Mouse (Mus musculus) kidney, postnatal 0 days (tissue): ENCODE results near the gene Txndc12. TPM values are rescaled to one million over a fixed set of nuclear protein-coding genes. Genes with fewer than 3 reads are reported as not detected.

Experiments used
- ATAC-seq: fragments of 200-750 bp; cut with Nextera tagmentation; replicated peaks from 2 replicates; pipeline ENCODE4 v1.8.0; 2017; ENCODE audit warnings: low read depth, moderate number of reproducible peaks, moderate TSS enrichment, moderate library complexity; ENCODE audit not compliant: low FRiP score
- DNase-seq: peaks from one replicate; pipeline ENCODE4 v3.0.0-alpha.2; 2016; ENCODE audit warnings: low spot score
- H3K27ac ChIP-seq: fragments of 300-500 bp; sonication (generic); 2 replicates; pipeline ENCODE4 v1.5.1; 2014; ENCODE audit warnings: mild to moderate bottlenecking
- H3K27me3 ChIP-seq: fragments of 300-500 bp; sonication (generic); 2 replicates; pipeline ENCODE4 v1.6.1; 2014; ENCODE audit warnings: low read length, mixed read lengths; ENCODE audit not compliant: insufficient read depth
- H3K36me3 ChIP-seq: fragments of 300-500 bp; sonication (generic); 2 replicates; pipeline ENCODE4 v1.6.1; 2014; ENCODE audit warnings: low read length, mixed read lengths; ENCODE audit not compliant: insufficient read depth
- H3K4me1 ChIP-seq: fragments of 300-500 bp; sonication (generic); replicated peaks from 2 replicates; pipeline ENCODE4 v1.6.1; 2014; ENCODE audit warnings: antibody characterized with exemption, low read length, mixed read lengths; ENCODE audit not compliant: insufficient read depth
- H3K4me2 ChIP-seq: fragments of 300-500 bp; sonication (generic); 2 replicates; pipeline ENCODE4 v1.6.1; 2014; ENCODE audit warnings: mild to moderate bottlenecking, low read length, moderate library complexity, mixed read lengths
- H3K4me3 ChIP-seq: fragments of 300-500 bp; sonication (generic); replicated peaks from 2 replicates; pipeline ENCODE4 v1.5.1; 2014; ENCODE audit warnings: low read depth, low read length
- H3K9ac ChIP-seq: fragments of 300-500 bp; sonication (generic); 2 replicates; pipeline ENCODE4 v1.6.1; 2014; ENCODE audit warnings: low read depth, low read length
- H3K9me3 ChIP-seq: fragments of 300-500 bp; sonication (generic); replicated peaks from 2 replicates; pipeline ENCODE4 v1.6.1; 2016; ENCODE audit warnings: low read length, inconsistent platforms, mixed read lengths
- CTCF ChIP-seq: IDR thresholded peaks from 2 replicates; pipeline ENCODE4 v1.5.1; 2016; ENCODE audit warnings: antibody characterized with exemption, low read depth, mild to moderate bottlenecking, moderate library complexity
- WGBS: fragments of 180-500 bp; shearing (Covaris S2); extraction: QIAGEN DNeasy Blood & Tissue Kit; methylation state at CpG from one replicate; pipeline ENCODE4 v1.1.7; 2014; 5-methylcytosine and 5-hydroxymethylcytosine counted together
- polyA plus RNA-seq: library from polyadenylated mRNA; unstranded; fragments of >200 nt; fragmentation: Nextera tagmentation; extraction: Ambion mirVana; gene quantifications from 2 replicates; pipeline ENCODE4 v1.2.1, GENCODE M21; 2015

Txndc12 gene
- polyA plus RNA-seq, 1 experiment from 2014 or later = 94.0 TPM

- H3K4me2 ChIP-seq = no peak overlapping the region
- WGBS = 80% methylated on average over 2 of the region's 2 CpGs
- no peak overlapping the region for H3K27ac ChIP-seq
- no peak overlapping the region for H3K4me3 ChIP-seq
- no peaks in the 10 kb centered on the region for H3K9me3 ChIP-seq
- H3K4me1 ChIP-seq = no peaks in the 10 kb centered on the region
- ATAC-seq (no peak), DNase-seq (no peak)
- no peaks in the 10 kb centered on the region for H3K36me3 ChIP-seq
- H3K27me3 ChIP-seq = no peaks in the 10 kb centered on the region
- no peak overlapping the region for H3K9ac ChIP-seq
- no peak for TF ChIP-seq CTCF
Measured at GRCm38 (mm10) chr4:108803535-108803934, 30.9 kb upstream of the Txndc12 start.

DNA sequence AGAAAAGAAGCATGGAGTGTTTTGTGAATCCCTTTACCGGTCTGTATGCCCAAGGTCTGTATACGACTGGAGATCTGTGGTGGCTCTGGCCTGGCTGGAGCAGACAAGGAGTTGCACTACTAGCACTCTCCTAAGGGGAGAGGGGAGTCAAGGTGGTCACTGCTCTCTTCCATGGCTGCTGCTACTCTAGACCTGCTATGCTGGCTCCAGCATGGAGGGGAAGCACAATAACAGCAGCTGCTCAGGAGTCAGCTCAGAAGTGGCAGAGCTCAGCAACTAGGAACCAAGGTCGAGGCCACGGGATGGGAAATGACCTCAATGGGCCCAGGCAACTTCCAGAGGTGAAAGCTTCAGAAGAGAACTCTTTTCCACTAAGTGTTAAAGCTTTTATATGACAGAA, 23.3 kb upstream of the Txndc12 start:
- H3K27ac ChIP-seq = no peak overlapping the region
- H3K9me3 ChIP-seq = no peaks in the 10 kb centered on the region
- no peaks in the 10 kb centered on the region for H3K27me3 ChIP-seq
- H3K4me3 ChIP-seq = no peak overlapping the region
- WGBS = 58% methylated on average over 4 of the region's 4 CpGs
- no peak overlapping the region for H3K4me2 ChIP-seq
- peak; percentile 25; the same call in 1 of the 2 replicates for ATAC-seq
- no peak for TF ChIP-seq CTCF
- H3K4me1 ChIP-seq = no peaks in the 10 kb centered on the region
- no peaks in the 10 kb centered on the region for H3K36me3 ChIP-seq
- H3K9ac ChIP-seq = no peak overlapping the region
- DNase-seq = no peak

- Histone ChIP-seq H3K36me3 (no peaks in the 10 kb centered on the region), H3K4me1 (no peaks in the 10 kb centered on the region), H3K4me2 (no peak overlapping the region), H3K27ac (no peak overlapping the region), H3K9ac (no peak overlapping the region), H3K27me3 (no peaks in the 10 kb centered on the region), H3K4me3 (no peak overlapping the region), H3K9me3 (no peaks in the 10 kb centered on the region)
- TF ChIP-seq CTCF = no peak
- 65% methylated on average over 6 of the region's 6 CpGs for WGBS
- no peak for DNase-seq
- no peak for ATAC-seq
Measured at GRCm38 (mm10) chr4:108811550-108811949, 22.9 kb upstream of the Txndc12 start.

DNA sequence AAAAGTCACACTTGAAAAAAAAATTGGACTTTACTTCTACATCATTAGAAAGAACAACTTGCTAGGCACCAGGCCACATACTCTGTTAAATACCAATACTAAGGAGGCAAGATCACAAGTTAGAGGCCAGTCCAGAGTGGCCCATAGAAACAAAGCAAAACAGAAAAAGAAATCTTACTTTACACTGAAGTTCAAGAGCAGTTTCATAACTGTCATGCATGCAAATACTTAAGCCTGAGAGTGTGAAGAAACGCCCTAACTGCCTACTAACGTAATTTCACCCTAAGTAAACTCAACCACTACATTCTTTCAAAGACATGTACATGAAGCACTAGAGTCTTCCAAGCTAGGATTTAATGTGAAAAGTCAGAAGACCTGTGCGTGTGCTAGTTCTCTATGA, 8.7 kb upstream of the Txndc12 start:
- DNase-seq (no peak), ATAC-seq (no peak)
- Histone ChIP-seq H3K27ac (no peak overlapping the region), H3K36me3 (peaks cover 42% of the 10 kb centered on the region; the same call in 1 of the 2 replicates), H3K27me3 (no peaks in the 10 kb centered on the region), H3K9ac (no peak overlapping the region), H3K9me3 (no peaks in the 10 kb centered on the region), H3K4me2 (no peak overlapping the region), H3K4me3 (no peak overlapping the region), H3K4me1 (no peaks in the 10 kb centered on the region)
- TF ChIP-seq CTCF = no peak
- 85% methylated on average over 3 of the region's 3 CpGs for WGBS

DNA sequence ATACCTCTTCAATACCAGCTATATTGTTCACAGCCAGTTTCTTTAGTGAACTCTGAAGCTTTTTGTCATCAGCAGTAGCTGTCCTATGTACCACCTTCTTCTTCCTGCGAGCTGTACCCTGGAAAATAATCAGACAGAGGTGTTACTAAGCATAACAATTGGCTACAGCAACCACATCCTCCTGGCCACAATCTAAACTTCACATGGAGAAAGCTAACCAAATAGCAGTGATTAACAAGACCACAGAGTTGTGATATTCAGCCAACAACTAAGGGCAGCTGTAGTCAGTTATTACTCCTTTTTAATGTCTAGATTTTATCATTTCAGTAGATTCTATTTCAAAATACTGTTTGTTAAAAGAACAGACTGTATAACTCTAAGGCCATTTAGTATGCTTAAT, 8.3 kb upstream of the Txndc12 start:
- Histone ChIP-seq H3K9ac (no peak overlapping the region), H3K4me2 (no peak overlapping the region), H3K27me3 (no peaks in the 10 kb centered on the region), H3K4me3 (no peak overlapping the region), H3K4me1 (no peaks in the 10 kb centered on the region), H3K9me3 (no peaks in the 10 kb centered on the region), H3K36me3 (peaks cover 41% of the 10 kb centered on the region; the same call in 1 of the 2 replicates), H3K27ac (no peak overlapping the region)
- DNase-seq = no peak
- no peak for ATAC-seq
- no peak for TF ChIP-seq CTCF
- 90% methylated on average over 1 of the region's 1 CpGs for WGBS

DNA sequence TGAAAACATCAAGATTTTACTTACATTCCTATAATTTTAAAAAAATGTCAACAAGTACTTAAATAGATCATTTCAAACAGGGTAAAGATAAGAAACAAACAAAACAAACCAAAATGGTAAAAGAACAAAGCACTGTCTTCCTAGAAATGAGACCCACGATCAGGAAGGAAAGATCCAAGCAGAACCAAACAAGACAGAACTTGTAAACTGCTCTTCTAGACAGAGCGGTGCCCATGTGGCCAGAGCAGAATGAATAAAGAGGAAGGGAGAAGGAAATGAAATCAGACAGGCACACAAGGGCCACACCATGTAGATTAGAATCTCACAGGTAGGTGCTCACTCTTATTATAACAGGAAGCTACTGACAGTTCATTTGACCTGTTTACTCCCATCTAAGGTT, 7.8 kb upstream of the Txndc12 start:
- Histone ChIP-seq H3K9me3 (no peaks in the 10 kb centered on the region), H3K4me2 (no peak overlapping the region)
- DNase-seq = no peak

GRCm38 (mm10) chr4:108830698-108831097, 3.7 kb upstream of the Txndc12 start:
- H3K36me3 ChIP-seq = peaks cover 21% of the 10 kb centered on the region; the same call in 1 of the 2 replicates
- no peak overlapping the region for H3K4me2 ChIP-seq
- H3K27ac ChIP-seq = no peak overlapping the region
- DNase-seq (no peak), ATAC-seq (no peak)
- H3K27me3 ChIP-seq = no peaks in the 10 kb centered on the region
- no peak for TF ChIP-seq CTCF
- no peak overlapping the region for H3K9ac ChIP-seq
- H3K4me1 ChIP-seq = peaks cover 10% of the 10 kb centered on the region
- no peak overlapping the region for H3K4me3 ChIP-seq
- no peaks in the 10 kb centered on the region for H3K9me3 ChIP-seq
- 94% methylated on average over 1 of the region's 1 CpGs for WGBS

More for the DNA sequence above, 7.8 kb upstream of the Txndc12 start:
- Histone ChIP-seq H3K4me3 (no peak overlapping the region), H3K27ac (no peak overlapping the region), H3K4me1 (peaks cover 1% of the 10 kb centered on the region; the same call in 1 of the 2 replicates), H3K36me3 (peaks cover 41% of the 10 kb centered on the region; the same call in 1 of the 2 replicates), H3K27me3 (no peaks in the 10 kb centered on the region), H3K9ac (no peak overlapping the region)
- no peak for ATAC-seq
- no peak for TF ChIP-seq CTCF
- WGBS = 84% methylated on average over 2 of the region's 2 CpGs
